Mouse (Mus musculus) forebrain, embryonic 13.5 days (tissue): Measurements from ENCODE around the gene Dock10. TPM values are rescaled to one million over a fixed set of nuclear protein-coding genes. Genes with fewer than 3 reads are reported as not detected.

Experiments used
- ATAC-seq: fragments of 200-750 bp; cut with Nextera tagmentation; 2 replicates; pipeline ENCODE4 v1.8.0; 2017
- H3K27ac ChIP-seq: fragments of 300-500 bp; sonication (generic); 2 replicates; pipeline ENCODE4 v1.5.1; 2015; ENCODE audit warnings: inconsistent platforms, mild to moderate bottlenecking, moderate library complexity
- H3K27me3 ChIP-seq: fragments of 300-500 bp; sonication (generic); 2 replicates; pipeline ENCODE4 v1.6.1; 2015; ENCODE audit warnings: mild to moderate bottlenecking, inconsistent platforms
- H3K36me3 ChIP-seq: fragments of 300-500 bp; sonication (generic); 2 replicates; pipeline ENCODE4 v1.6.1; 2015; ENCODE audit warnings: mild to moderate bottlenecking, inconsistent platforms; ENCODE audit not compliant: poor library complexity, severe bottlenecking
- H3K4me1 ChIP-seq: fragments of 300-500 bp; sonication (generic); 2 replicates; pipeline ENCODE4 v1.6.1; 2015; ENCODE audit warnings: inconsistent platforms
- H3K4me2 ChIP-seq: fragments of 300-500 bp; sonication (generic); 2 replicates; pipeline ENCODE4 v1.6.1; 2015; ENCODE audit warnings: inconsistent platforms, mild to moderate bottlenecking, moderate library complexity
- H3K4me3 ChIP-seq: fragments of 300-500 bp; sonication (generic); 2 replicates; pipeline ENCODE4 v1.5.1; 2015; ENCODE audit warnings: mild to moderate bottlenecking, inconsistent platforms
- H3K9ac ChIP-seq: fragments of 300-500 bp; sonication (generic); 2 replicates; pipeline ENCODE4 v1.6.1; 2015; ENCODE audit warnings: mild to moderate bottlenecking, inconsistent platforms
- H3K9me3 ChIP-seq: fragments of 300-500 bp; sonication (generic); replicated peaks from 2 replicates; pipeline ENCODE4 v1.6.1; 2016; ENCODE audit warnings: inconsistent platforms
- WGBS: fragments of 180-500 bp; shearing (Covaris S2); methylation state at CpG from one replicate; pipeline ENCODE4 v1.1.7; 2015; 5-methylcytosine and 5-hydroxymethylcytosine counted together
- polyA plus RNA-seq: library from polyadenylated mRNA; unstranded; fragments of >200 nt; fragmentation: Nextera tagmentation; extraction: Ambion mirVana; gene quantifications from 2 replicates; pipeline ENCODE4 v1.2.1, GENCODE M21; 2015

Gene Dock10
- polyA plus RNA-seq, 1 experiment from 2014 or later, result 1.3 TPM

GRCm38 (mm10) chr1:80671056-80671455 is 87.3 kb downstream of the Dock10 start:
- no peak overlapping the region for H3K27ac ChIP-seq
- H3K9me3 ChIP-seq, result no peaks in the 10 kb centered on the region; the same call in 1 of the 2 replicates
- 80% methylated on average over 5 of the region's 5 CpGs for WGBS
- H3K4me2 ChIP-seq, result no peak overlapping the region
- no peak for ATAC-seq
- no peaks in the 10 kb centered on the region for H3K27me3 ChIP-seq
- no peak overlapping the region for H3K9ac ChIP-seq
- no peak overlapping the region for H3K4me3 ChIP-seq
- H3K36me3 ChIP-seq, result no peaks in the 10 kb centered on the region
- 0 out of 2 replicates have a peak, but pooled peaks cover 3% of the 10 kb centered on the region for H3K4me1 ChIP-seq

GRCm38 (mm10) chr1:80670387-80670786 is 87.9 kb downstream of the Dock10 start:
- no peaks in the 10 kb centered on the region for H3K36me3 ChIP-seq
- H3K27ac ChIP-seq, result no peak overlapping the region
- no peak overlapping the region for H3K4me2 ChIP-seq
- 0 out of 2 replicates have a peak, but pooled peaks cover 3% of the 10 kb centered on the region for H3K4me1 ChIP-seq
- H3K27me3 ChIP-seq, result no peaks in the 10 kb centered on the region
- no peak overlapping the region for H3K4me3 ChIP-seq
- ATAC-seq, result no peak
- no peak overlapping the region for H3K9ac ChIP-seq
- 85% methylated on average over 7 of the region's 7 CpGs for WGBS
- H3K9me3 ChIP-seq, result no peaks in the 10 kb centered on the region; the same call in 1 of the 2 replicates

- no peak overlapping the region for H3K4me2 ChIP-seq
- no peaks in the 10 kb centered on the region for H3K27me3 ChIP-seq
- no peaks in the 10 kb centered on the region for H3K36me3 ChIP-seq
- no peak overlapping the region for H3K4me3 ChIP-seq
- H3K4me1 ChIP-seq, result no peaks in the 10 kb centered on the region
- no peaks in the 10 kb centered on the region; the same call in 1 of the 2 replicates for H3K9me3 ChIP-seq
- H3K9ac ChIP-seq, result no peak overlapping the region
- ATAC-seq, result no peak
- no peak overlapping the region for H3K27ac ChIP-seq
Measured at GRCm38 (mm10) chr1:80665761-80666160, 92.6 kb downstream of the Dock10 start.

DNA sequence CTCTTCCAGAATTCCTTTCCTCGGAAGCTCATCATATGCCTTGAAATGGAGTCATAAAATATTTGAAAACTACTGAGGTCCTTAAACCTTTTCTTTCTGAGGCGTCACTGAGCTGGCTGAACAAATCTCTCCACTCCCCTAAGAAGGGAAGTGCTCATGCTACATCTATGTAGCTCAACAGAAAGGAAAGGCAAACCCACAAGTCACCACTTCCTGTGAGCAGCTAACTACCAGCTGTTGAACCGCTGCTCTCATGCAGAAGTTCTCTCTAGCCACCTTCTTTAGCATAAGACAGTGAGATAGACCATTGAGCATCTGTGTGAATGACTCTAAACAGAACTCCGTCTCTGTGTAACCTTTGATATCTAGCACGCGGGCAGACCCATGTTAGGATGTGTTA is 93.2 kb downstream of the Dock10 start:
- no peak overlapping the region for H3K27ac ChIP-seq
- H3K36me3 ChIP-seq, result no peaks in the 10 kb centered on the region
- 94% methylated on average over 6 of the region's 6 CpGs for whole genome bisulfite sequencing
- no peak for ATAC-seq
- H3K9ac ChIP-seq, result no peak overlapping the region
- no peak overlapping the region for H3K4me2 ChIP-seq
- no peaks in the 10 kb centered on the region; the same call in 1 of the 2 replicates for H3K9me3 ChIP-seq
- H3K27me3 ChIP-seq, result no peaks in the 10 kb centered on the region
- no peak overlapping the region for H3K4me3 ChIP-seq
- H3K4me1 ChIP-seq, result no peaks in the 10 kb centered on the region

GRCm38 (mm10) chr1:80661506-80662402 is 96.6 kb downstream of the Dock10 start:
- H3K9me3 ChIP-seq, result no peaks in the 10 kb centered on the region
- no peak overlapping the region for H3K4me2 ChIP-seq
- H3K4me1 ChIP-seq, result no peaks in the 10 kb centered on the region
- H3K36me3 ChIP-seq, result no peaks in the 10 kb centered on the region
- WGBS, result 80% methylated on average over 11 of the region's 11 CpGs
- no peak overlapping the region for H3K4me3 ChIP-seq
- no peaks in the 10 kb centered on the region for H3K27me3 ChIP-seq
- no peak for ATAC-seq
- no peak overlapping the region for H3K27ac ChIP-seq
- H3K9ac ChIP-seq, result no peak overlapping the region

DNA sequence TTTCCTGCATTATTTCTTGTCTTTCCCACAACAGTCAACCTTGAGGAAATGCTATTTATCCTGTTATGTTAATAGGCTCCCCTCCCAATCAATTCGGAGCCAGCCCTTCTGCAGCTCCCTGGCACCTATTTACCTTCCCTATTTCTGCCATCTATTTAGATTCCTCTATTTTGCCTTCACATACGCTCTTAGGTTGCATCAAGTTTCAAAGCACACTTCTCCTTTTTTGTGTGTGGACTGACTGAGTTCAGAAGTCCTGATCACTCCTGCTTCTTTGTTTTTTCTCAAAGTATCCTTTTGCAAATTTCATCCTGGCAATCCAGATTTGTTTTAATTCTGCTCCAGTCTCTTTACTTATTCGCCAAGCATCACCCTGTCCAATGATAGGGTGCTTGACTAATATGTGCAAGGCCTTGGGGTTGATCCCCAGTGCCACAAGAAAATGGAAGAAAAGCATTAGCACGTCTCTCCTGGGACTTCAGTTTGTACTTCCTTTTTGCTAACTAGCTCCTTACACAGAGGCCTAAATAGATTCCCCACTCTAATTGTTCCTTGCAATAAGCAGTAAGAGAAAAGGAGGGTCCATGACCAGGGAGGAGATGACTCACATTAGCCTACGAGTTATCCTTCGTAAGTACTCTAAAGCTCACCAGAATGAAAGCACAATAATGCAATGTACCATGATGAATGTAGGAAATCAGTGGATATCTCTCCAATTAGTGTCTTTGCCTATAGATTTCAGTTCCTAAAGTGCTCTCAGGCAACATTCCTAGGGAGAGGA is 98.7 kb downstream of the Dock10 start:
- no peaks in the 10 kb centered on the region for H3K27me3 ChIP-seq
- H3K9ac ChIP-seq, result no peak overlapping the region
- no peak overlapping the region for H3K4me3 ChIP-seq
- H3K36me3 ChIP-seq, result no peaks in the 10 kb centered on the region
- ATAC-seq, result no peak
- no peak overlapping the region for H3K4me2 ChIP-seq
- WGBS, result 85% methylated on average over 6 of the region's 6 CpGs
- H3K9me3 ChIP-seq, result no peaks in the 10 kb centered on the region
- no peaks in the 10 kb centered on the region for H3K4me1 ChIP-seq
- H3K27ac ChIP-seq, result no peak overlapping the region

- Histone ChIP-seq H3K4me3 (no peak overlapping the region), H3K27me3 (no peaks in the 10 kb centered on the region), H3K27ac (no peak overlapping the region), H3K4me2 (no peak overlapping the region), H3K9ac (no peak overlapping the region), H3K9me3 (no peaks in the 10 kb centered on the region), H3K36me3 (no peaks in the 10 kb centered on the region), H3K4me1 (no peaks in the 10 kb centered on the region)
- 57% methylated on average over 2 of the region's 2 CpGs for WGBS
- no peak for ATAC-seq
Measured at GRCm38 (mm10) chr1:80656389-80656788, 101.9 kb downstream of the Dock10 start.

GRCm38 (mm10) chr1:80655854-80656253 is 102.5 kb downstream of the Dock10 start:
- no peaks in the 10 kb centered on the region for H3K36me3 ChIP-seq
- no peak overlapping the region for H3K4me3 ChIP-seq
- H3K4me2 ChIP-seq, result no peak overlapping the region
- H3K27ac ChIP-seq, result no peak overlapping the region
- H3K27me3 ChIP-seq, result no peaks in the 10 kb centered on the region
- 87% methylated on average over 1 of the region's 1 CpGs for WGBS
- ATAC-seq, result no peak
- H3K4me1 ChIP-seq, result no peaks in the 10 kb centered on the region
- H3K9me3 ChIP-seq, result no peaks in the 10 kb centered on the region
- H3K9ac ChIP-seq, result no peak overlapping the region

GRCm38 (mm10) chr1:80655195-80655594 is 103.1 kb downstream of the Dock10 start:
- ATAC-seq, result no peak

GRCm38 (mm10) chr1:80654177-80654576 is 104.2 kb downstream of the Dock10 start:
- 81% methylated on average over 1 of the region's 1 CpGs for WGBS
- Histone ChIP-seq H3K27me3 (no peaks in the 10 kb centered on the region), H3K4me3 (no peak overlapping the region), H3K36me3 (no peaks in the 10 kb centered on the region), H3K4me1 (no peaks in the 10 kb centered on the region), H3K27ac (no peak overlapping the region), H3K9ac (no peak overlapping the region), H3K4me2 (no peak overlapping the region), H3K9me3 (no peaks in the 10 kb centered on the region)
- ATAC-seq, result no peak

More at GRCm38 (mm10) chr1:80655195-80655594, 103.1 kb downstream of the Dock10 start:
- H3K27me3 ChIP-seq, result no peaks in the 10 kb centered on the region
- H3K4me3 ChIP-seq, result no peak overlapping the region
- WGBS, result 78% methylated on average over 4 of the region's 4 CpGs
- no peak overlapping the region for H3K4me2 ChIP-seq
- no peak overlapping the region for H3K9ac ChIP-seq
- no peaks in the 10 kb centered on the region for H3K9me3 ChIP-seq
- no peak overlapping the region for H3K27ac ChIP-seq
- no peaks in the 10 kb centered on the region for H3K36me3 ChIP-seq
- no peaks in the 10 kb centered on the region for H3K4me1 ChIP-seq

DNA sequence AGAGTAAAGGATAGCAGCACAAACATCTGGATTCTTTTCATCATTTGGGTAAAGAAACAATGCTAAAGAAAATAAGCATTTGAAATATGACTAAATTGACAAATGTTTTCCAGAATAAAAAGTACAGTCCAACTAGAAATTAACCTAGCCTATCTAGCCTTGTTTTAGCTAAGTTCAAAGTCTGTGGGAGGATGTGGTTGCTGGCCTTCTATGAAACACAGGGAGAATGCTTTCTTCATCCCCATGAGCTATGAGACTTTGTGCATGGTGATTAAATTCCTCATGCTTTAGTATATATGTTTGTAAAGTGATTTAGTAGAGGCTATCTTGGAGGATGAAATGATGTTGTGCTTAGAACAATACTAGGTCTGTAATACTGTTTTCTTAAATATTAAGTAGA is 105.5 kb downstream of the Dock10 start:
- H3K36me3 ChIP-seq, result no peaks in the 10 kb centered on the region
- no peak overlapping the region for H3K4me2 ChIP-seq
- ATAC-seq, result no peak
- no peak overlapping the region for H3K4me3 ChIP-seq
- no peak overlapping the region for H3K9ac ChIP-seq
- no peaks in the 10 kb centered on the region for H3K4me1 ChIP-seq
- no peaks in the 10 kb centered on the region for H3K27me3 ChIP-seq
- H3K9me3 ChIP-seq, result no peaks in the 10 kb centered on the region
- no peak overlapping the region for H3K27ac ChIP-seq

DNA sequence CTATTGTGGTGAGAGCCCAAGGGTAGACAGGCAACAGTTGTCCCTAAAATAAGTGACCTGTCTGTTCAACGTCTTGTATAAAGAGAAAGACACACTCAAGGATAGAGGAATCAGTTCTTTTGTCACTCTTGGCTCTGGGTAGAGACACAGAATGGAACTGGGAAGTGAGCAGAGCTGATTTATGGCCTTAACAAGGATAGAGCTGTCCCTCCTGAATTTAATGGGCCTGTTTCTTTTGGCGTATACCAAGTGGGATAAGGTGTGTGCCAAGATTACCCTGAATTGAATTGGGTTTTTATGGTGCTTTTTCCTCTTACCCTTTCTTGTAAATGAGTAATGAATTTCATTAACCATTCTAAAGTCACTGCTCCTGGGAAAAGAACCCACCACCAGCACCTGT is 106.2 kb downstream of the Dock10 start:
- no peak overlapping the region for H3K9ac ChIP-seq
- no peaks in the 10 kb centered on the region for H3K36me3 ChIP-seq
- no peaks in the 10 kb centered on the region for H3K4me1 ChIP-seq
- no peaks in the 10 kb centered on the region for H3K27me3 ChIP-seq
- WGBS, result 84% methylated on average over 2 of the region's 2 CpGs
- no peak overlapping the region for H3K4me2 ChIP-seq
- no peak overlapping the region for H3K4me3 ChIP-seq
- no peak for ATAC-seq
- H3K9me3 ChIP-seq, result no peaks in the 10 kb centered on the region
- no peak overlapping the region for H3K27ac ChIP-seq
